Mouse (Mus musculus) lung, adult 2 months (tissue): ENCODE results near the gene Pwwp2a. TPM values are rescaled to one million over a fixed set of nuclear protein-coding genes. Genes with fewer than 3 reads are reported as not detected.

Source experiments
- DNase-seq: peaks from one replicate; pipeline ENCODE4 v3.0.0; 2022
- H3K4me1 ChIP-seq: fragments of 200-500 bp; 2 replicates; pipeline ENCODE4 v1.6.1; 2011; ENCODE audit warnings: low read length; ENCODE audit not compliant: control insufficient read depth, insufficient read depth
- H3K4me3 ChIP-seq: fragments of 200-500 bp; replicated peaks from 2 replicates; pipeline ENCODE3; 2011; ENCODE audit warnings: low read depth, mild to moderate bottlenecking, control low read depth, low read length; ENCODE audit errors: extremely low read depth
- CTCF ChIP-seq: fragments of 200-500 bp; IDR thresholded peaks from 2 replicates; pipeline ENCODE4 v1.5.1; 2011; ENCODE audit warnings: mild to moderate bottlenecking, low read length, control low read depth; ENCODE audit not compliant: insufficient read depth
- POLR2A ChIP-seq: fragments of 200-500 bp; IDR thresholded peaks from 2 replicates; pipeline ENCODE4 v1.6.1; 2011; ENCODE audit warnings: low read depth, mild to moderate bottlenecking, control low read depth, low read length, borderline replicate concordance; ENCODE audit errors: extremely low read depth
- WGBS: fragments of 180-500 bp; shearing (Covaris S2); methylation state at CpG from one replicate; pipeline ENCODE4 v1.1.7; 2018; 5-methylcytosine and 5-hydroxymethylcytosine counted together
- polyA plus RNA-seq: library from polyadenylated mRNA; depleted of rRNA; stranded (reverse); fragments of >200 nt; gene quantifications from 2 replicates; pipeline ENCODE4 v1.2.3, GENCODE M21; 2012

The Pwwp2a gene
- polyA plus RNA-seq, 1 experiment, result 16.0 TPM

DNA sequence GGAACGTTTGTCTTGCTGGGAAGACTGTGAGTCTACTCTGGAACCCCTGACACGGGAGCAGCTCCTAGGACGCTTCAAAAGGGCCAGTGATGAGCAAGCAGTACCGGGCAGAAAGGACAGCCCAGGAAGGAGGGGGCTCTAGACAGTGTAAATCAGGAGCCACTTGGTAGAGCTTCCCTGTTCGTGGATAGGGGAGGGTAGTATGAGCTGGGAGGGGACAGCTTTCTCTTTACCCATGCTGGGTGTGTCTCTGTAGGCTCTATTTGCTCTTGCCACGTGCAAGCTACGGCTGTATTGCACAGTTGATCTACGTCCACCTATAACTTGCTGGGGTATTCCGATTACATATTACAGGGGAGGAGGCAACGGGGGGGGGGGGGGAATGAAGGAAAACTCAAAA lies 25.3 kb upstream of the Pwwp2a start:
- 48% methylated on average over 10 of the region's 10 CpGs for WGBS
- TF ChIP-seq CTCF (no peak), POLR2A (no peak)
- DNase-seq, result no peak
- no peaks in the 10 kb centered on the region for H3K4me1 ChIP-seq
- H3K4me3 ChIP-seq, result no peak overlapping the region

DNA sequence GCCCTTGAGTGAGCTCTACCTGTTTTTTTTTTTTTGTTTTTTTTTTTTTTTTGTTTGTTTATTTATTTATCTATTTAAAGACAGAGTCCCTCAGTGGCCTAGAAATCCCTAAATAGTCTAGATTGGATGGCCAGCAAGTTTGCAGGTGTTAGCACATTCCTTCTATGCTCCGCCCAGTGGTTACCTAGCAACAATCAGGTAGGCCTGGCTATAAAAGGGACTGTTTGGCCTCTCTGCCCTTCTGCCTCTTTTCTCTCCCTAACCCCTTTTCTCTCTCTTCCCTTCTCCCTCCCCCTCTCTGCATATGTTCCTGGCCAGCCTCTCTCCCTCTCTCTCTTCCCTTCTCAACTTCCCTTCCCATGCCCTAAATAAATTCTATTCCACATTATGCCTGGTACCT lies 23.8 kb upstream of the Pwwp2a start:
- TF ChIP-seq POLR2A, result no peak
- TF ChIP-seq CTCF, result no peak
- no peaks in the 10 kb centered on the region for H3K4me1 ChIP-seq
- H3K4me3 ChIP-seq, result no peak overlapping the region
- WGBS, result 84% methylated on average over 1 of the region's 1 CpGs
- DNase-seq, result no peak

DNA sequence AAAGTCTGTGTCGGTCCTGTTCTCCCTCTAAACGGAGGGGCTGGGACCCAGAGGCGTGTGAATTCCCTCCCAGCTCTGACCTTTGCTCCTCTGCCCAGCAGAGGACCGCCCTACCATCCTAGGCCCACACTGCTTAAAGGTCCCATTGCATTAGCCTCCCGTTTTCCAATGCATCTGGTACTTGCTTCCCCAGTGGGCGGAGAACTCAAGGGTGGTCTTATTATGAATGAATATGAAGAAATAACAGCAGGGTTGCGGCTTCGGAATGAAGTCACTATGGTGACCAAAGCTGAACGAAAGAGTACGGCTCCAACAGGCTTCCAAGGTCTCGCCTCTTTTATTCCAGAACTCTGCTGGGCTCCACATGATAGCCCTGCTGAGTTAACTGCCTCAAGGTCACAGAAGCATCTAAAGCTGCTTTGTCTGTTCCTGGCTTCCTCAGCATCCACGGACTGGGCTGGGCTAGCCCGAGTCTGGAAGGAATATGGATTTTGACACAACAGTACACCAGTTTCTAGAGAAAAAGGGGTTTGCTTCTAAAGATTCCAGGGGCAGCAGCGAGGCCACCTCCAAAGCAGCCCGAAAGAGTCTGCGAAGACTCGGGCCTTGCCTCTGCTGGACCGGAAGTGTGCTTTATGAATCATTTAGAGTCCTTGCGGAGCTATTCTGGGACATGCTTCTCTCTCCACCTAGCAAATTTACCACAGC lies 14.6 kb upstream of the Pwwp2a start:
- H3K4me3 ChIP-seq, result no peak overlapping the region
- no peak for TF ChIP-seq CTCF
- TF ChIP-seq POLR2A, result no peak
- WGBS, result 69% methylated on average over 19 of the region's 19 CpGs
- DNase-seq, result no peak
- no peaks in the 10 kb centered on the region for H3K4me1 ChIP-seq

DNA sequence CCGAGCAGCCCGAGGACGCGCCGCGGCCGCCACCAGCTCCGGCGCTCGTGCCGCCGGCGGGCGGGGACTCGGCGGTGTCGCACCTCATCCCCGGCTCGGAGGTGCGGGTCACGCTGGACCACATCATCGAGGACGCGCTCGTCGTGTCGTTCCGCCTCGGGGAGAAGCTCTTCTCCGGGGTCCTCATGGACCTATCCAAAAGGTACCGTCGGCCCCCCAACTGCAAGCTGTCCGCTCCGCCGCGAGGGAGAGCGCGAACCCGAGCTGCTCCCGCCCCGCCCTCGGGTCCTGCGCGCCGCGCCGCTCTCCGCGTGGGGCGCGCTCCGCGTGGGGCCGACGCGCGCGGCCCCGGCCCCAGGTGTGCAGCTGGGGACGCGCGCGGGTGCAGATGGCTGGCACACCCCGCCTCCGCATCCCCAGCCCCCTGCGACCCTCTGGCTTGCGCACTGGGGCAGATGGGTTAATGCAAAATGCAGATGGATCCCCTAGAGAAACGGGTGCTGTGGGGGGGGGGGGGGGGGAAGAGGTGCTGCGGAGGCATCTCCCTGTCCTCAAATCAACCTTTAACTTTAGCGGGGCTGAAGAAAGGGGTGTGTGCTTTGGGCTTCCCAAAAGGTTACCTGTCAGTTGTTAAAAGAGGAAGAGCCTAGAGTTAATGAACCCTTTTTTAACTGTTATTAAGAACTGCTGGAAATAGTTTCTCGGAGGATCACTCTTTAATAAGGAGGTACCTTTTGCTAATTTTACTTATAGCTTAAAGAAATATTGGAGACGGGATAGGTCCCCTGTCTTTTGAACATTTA lies 818 bp downstream of the Pwwp2a start:
- peaks cover 3% of the 10 kb centered on the region for H3K4me1 ChIP-seq
- H3K4me3 ChIP-seq, result peak overlapping the region; percentile 88
- peak; percentile 78 for DNase-seq
- under 1% methylated on average over 71 of the region's 72 CpGs for WGBS
- TF ChIP-seq CTCF (no peak), POLR2A (0 out of 2 replicates have a peak, but pooled peaks have one; percentile 39)

DNA sequence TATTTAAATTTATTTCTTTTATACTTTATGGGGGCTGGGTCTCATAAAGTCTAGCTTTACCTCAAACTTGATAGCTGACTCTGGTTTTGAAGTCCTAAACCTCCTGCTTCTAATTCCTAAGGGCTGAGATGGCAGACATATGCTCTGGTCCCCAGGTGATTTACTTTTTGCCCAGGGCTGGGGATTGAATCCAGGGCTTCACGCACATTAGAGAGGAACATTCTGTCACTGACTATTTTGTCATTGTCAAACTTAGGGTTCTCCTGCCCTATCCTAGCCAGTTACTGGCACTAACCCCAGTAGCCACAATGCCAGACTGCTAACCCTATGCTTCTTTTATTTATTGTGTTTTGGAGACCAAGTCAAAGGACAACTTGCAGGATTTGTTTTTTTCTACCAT lies 7.1 kb downstream of the Pwwp2a start:
- TF ChIP-seq CTCF, result no peak
- TF ChIP-seq POLR2A, result no peak
- DNase-seq, result no peak
- no peak overlapping the region for H3K4me3 ChIP-seq
- 95% methylated on average over 1 of the region's 1 CpGs for WGBS
- no peaks in the 10 kb centered on the region for H3K4me1 ChIP-seq

DNA sequence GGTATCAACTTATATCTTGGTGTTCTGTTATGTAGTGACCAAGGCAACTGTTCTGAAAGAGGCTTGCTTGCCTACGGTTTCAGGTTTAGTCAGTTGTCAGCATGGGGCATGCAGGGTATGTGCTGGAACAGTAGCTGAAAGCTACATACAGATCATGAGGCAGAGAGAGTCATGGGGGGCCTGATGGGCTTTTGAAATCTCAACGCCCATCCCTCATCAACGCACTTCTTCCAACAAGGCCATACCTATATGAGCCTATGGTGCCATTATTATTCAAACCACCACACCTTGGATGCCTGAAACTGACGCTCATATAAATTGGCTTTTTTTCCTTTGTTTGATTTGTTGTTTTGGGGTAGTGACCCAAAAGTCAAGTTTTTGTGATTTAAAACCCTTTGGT lies 14.8 kb downstream of the Pwwp2a start:
- 90% methylated on average over 4 of the region's 4 CpGs for WGBS
- TF ChIP-seq POLR2A, result no peak
- no peak for TF ChIP-seq CTCF
- Histone ChIP-seq H3K4me3 (no peak overlapping the region), H3K4me1 (peaks cover 7% of the 10 kb centered on the region)
- no peak for DNase-seq

DNA sequence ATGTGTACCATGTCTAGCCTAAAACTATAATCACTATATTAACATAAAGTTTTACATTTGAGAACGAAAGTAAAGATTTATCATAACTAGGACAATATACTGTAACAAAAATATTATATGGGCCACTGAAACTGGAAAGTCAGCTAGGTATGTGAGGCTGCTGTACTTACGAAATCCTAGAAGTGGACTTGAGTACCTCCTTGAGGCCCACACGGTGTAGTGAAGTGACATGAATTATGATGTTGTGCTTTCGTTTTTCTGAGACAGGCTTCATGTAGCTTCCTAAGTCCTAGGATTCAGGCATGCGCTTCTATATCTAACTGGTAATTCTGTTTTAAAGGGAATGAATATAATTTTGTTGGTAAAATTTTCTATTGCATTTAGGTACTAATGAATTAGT lies 16.8 kb downstream of the Pwwp2a start:
- WGBS, result 50% methylated on average over 5 of the region's 5 CpGs
- Histone ChIP-seq H3K4me3 (no peak overlapping the region), H3K4me1 (peaks cover 7% of the 10 kb centered on the region)
- TF ChIP-seq POLR2A (no peak), CTCF (no peak)
- no peak for DNase-seq

DNA sequence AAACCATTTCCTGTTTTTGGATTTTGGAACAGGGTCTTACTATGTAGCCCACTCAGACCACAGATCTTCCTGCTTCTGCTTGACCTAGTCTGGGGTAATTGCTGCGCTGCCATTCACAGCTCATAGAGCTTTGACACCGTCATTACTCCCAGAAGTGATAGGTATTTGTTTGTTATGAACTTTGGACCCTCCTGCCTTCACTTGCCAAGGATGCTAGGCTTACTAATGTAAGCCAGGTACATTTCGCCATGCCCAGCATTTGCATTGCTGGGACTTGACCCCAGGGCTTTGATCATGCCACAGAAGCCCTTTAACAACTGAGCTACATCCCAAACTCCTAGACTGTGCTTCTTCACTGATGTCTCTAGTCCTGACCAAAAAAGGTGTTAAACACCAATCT lies 18.5 kb downstream of the Pwwp2a start:
- H3K4me1 ChIP-seq, result peaks cover 7% of the 10 kb centered on the region
- H3K4me3 ChIP-seq, result no peak overlapping the region
- TF ChIP-seq CTCF (no peak), POLR2A (no peak)
- 91% methylated on average over 3 of the region's 3 CpGs for WGBS
- DNase-seq, result no peak

DNA sequence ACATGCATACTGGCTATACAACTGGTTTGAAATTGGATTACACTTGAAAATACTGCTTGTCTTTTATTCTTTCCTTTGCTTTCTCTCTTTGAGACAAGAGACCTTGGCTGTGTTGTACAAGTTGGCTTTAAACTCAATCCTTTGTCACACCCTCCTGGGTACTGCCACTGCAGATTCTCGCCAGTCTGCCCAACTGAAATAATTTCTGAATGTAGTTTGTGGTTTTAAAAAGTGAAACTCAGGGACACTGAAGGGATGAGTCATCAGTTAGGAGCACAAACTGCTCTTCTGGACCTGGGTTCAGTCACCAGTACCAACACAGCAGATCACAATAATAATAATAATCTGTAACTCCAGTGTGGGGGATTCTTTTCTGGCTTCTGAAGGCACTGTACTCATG lies 21.8 kb downstream of the Pwwp2a start:
- Histone ChIP-seq H3K4me3 (no peak overlapping the region), H3K4me1 (peaks cover 2% of the 10 kb centered on the region; the same call in 1 of the 2 replicates)
- no peak for DNase-seq
- TF ChIP-seq POLR2A (no peak), CTCF (no peak)
- WGBS, result 62% methylated on average over 1 of the region's 1 CpGs

DNA sequence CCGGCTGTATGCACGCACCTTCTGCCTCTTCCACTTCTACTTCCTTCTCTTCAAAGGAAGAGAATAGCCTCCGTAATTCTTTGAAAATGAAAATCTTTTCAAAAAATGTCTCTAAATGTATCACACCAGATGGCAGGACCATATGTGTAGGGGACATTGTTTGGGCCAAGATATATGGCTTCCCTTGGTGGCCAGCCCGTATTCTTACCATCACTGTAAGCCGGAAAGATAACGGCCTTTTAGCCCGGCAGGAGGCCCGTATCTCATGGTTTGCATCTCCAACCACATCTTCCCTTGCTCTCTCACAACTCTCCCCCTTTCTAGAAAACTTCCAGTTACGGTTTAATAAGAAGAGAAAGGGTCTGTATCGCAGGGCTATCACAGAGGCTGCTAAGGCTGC lies 24.0 kb downstream of the Pwwp2a start:
- WGBS, result 92% methylated on average over 10 of the region's 10 CpGs
- no peak for TF ChIP-seq CTCF
- TF ChIP-seq POLR2A, result no peak
- DNase-seq, result no peak
- Histone ChIP-seq H3K4me3 (no peak overlapping the region), H3K4me1 (peaks cover under 1% of the 10 kb centered on the region; the same call in 1 of the 2 replicates)
